Mouse (Mus musculus): ENCODE measurements around the gene Prkar2a. TPM values are rescaled to one million over a fixed set of nuclear protein-coding genes. Genes with fewer than 3 reads are reported as not detected.
"Not testable (repeated sequence)": the region's sequence is repeated elsewhere in the genome, so short reads cannot be mapped to it uniquely, and the experiment has no call there.

The Prkar2a gene
- 50.1 and 51.9 TPM in 2 replicates for polyA plus RNA-seq (2015; fragmentation: Nextera tagmentation; extraction: Ambion mirVana)

GRCm38 (mm10) chr9:108689106-108689505 is at the start of gene Prkar2a:
Gene Prkar2a (plus strand): TSS chr9:108689314.
- 0 out of 2 replicates have a peak within 1 kb of the TSS, but pooled peaks have one; percentile 3 for H3K9ac ChIP-seq
- H3K4me2 ChIP-seq = no peak within 1 kb of the TSS

DNA sequence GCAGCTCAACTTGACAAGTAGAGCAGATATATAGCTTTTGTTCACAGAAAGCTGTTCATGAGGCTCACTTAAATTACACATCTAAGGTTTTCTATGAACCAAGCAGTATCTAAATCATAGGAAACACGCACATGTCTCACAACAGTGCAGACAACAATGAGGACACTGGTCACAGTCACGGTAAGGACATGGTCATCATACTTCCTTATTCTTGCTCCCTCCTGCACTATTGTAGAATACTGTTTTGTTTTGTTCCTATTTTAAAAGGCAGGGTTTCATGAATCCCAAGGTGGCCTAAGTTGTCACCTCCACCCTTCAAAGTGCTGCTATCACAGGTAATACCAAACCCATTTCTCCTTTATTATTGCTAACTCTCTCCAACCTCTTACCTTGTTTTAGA is 49.3 kb upstream of the Prkar2a start:
- Histone ChIP-seq H3K9ac (no peak overlapping the region), H3K4me3 (no peak overlapping the region), H3K27me3 (no peaks in the 10 kb centered on the region), H3K4me1 (replicated peaks) (no peaks in the 10 kb centered on the region), H3K4me2 (no peak overlapping the region), H3K9me3 (no peaks in the 10 kb centered on the region), H3K27ac (no peak overlapping the region), H3K36me3 (peaks cover 28% of the 10 kb centered on the region; the same call in 1 of the 2 replicates)
- ATAC-seq (ENCODE audit: low FRiP score) = no peak
- 87% methylated on average over 2 of the region's 2 CpGs for WGBS

More at GRCm38 (mm10) chr9:108689106-108689505, at the start of gene Prkar2a:
- WGBS = 27% methylated on average over 1 of the region's 1 CpGs
- no peak for ATAC-seq (ENCODE audit: low FRiP score)
- H3K4me3 ChIP-seq = no peak within 1 kb of the TSS
- no peaks in the 10 kb centered on the region for H3K9me3 ChIP-seq
- H3K36me3 ChIP-seq = peaks cover 12% of the 10 kb centered on the region
- peaks cover 40% of the 10 kb centered on the region for H3K4me1 ChIP-seq (replicated peaks)
- H3K27me3 ChIP-seq = peaks cover 5% of the 10 kb centered on the region; the same call in 1 of the 2 replicates
- H3K27ac ChIP-seq = peak within 1 kb of the TSS; percentile 79

DNA sequence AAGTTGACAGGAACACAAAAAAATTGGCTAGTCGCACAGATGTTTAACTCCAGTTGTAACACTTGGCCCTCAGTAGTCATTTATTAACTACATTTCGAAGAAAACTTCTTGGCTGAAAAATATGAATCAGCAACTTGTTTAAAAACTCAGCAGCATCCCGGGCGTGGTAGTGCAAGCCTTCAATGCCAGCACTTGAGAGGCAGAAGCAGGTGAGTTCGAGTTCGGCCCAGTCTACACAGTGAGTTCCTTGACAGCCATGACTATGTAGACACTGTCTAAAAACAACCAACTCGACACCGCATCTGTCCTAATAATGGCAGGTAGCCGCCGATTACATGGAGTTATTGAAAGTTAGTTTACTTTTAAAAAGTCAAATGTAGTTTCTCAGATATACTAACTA is 40.9 kb upstream of the Prkar2a start:
- Histone ChIP-seq H3K4me2 (peak overlapping the region; percentile 94), H3K27me3 (no peaks in the 10 kb centered on the region), H3K9ac (peak overlapping the region; percentile 96), H3K4me3 (peak overlapping the region; percentile 100), H3K27ac (no peak overlapping the region), H3K4me1 (replicated peaks) (peaks cover 25% of the 10 kb centered on the region), H3K36me3 (peaks cover 7% of the 10 kb centered on the region; the same call in 1 of the 2 replicates), H3K9me3 (no peaks in the 10 kb centered on the region)
- WGBS = 46% methylated on average over 10 of the region's 10 CpGs
- ATAC-seq (ENCODE audit: low FRiP score) = no peak

DNA sequence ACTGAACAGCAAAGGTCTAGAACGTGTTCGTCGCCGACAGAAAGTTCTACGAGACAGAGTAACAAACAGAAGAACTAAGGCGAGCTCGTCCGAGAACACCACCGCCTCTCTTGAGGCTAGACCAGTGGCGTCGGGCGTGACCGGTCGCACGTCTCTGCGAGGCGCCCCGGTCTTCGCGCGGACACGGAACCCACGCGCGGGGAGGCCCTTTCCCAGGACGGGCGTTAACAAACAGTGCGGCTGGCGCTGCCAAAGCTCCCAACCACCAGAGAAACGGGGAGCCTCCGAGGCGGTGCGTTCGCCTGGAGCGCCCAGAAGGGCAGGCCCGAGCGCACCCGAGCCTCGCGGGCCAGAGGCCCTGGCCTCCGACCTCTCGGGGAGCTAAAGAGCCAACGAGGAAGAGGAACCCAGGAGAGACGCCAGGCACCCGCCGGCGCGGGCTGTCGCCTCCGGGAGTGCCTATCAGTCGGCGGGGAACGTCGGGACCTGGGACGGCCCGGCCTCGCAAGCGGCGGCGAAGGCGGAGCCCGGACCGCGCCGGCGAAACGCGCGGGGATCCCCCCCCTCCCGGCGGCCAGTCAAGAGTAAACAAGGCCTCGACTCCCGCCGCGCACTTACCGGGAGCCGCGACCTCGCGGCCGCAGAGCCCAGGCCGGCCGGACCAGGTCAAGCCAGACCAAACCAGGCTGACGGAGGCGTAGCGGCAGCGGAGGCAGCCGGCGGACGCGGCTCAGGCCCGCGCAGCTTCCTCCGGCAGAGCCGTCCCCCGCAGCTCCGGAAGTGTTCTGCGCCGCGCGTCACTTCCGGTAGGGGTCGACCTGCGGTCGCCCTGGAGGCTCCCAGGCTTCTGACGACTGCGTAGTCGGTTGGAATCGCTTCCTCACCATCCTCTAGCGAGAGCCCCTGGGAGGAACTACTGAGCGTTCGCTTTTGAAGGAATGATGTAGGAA is 40.2 kb upstream of the Prkar2a start, which contains the start of gene Arih2:
Gene Arih2 (minus strand): TSS at position 776 of the 950 bp plus-strand sequence.
- Histone ChIP-seq H3K9ac (peak within 1 kb of the TSS; percentile 96), H3K27ac (peak within 1 kb of the TSS; percentile 88), H3K4me3 (peak within 1 kb of the TSS; percentile 100), H3K4me2 (peak within 1 kb of the TSS; percentile 94), H3K36me3 (0 out of 2 replicates have a peak, but pooled peaks cover 3% of the 10 kb centered on the region), H3K4me1 (replicated peaks) (peaks cover 25% of the 10 kb centered on the region), H3K27me3 (no peaks in the 10 kb centered on the region), H3K9me3 (no peaks in the 10 kb centered on the region)
- under 1% methylated on average over 97 of the region's 112 CpGs for WGBS
- peak; percentile 99 for ATAC-seq (ENCODE audit: low FRiP score)

DNA sequence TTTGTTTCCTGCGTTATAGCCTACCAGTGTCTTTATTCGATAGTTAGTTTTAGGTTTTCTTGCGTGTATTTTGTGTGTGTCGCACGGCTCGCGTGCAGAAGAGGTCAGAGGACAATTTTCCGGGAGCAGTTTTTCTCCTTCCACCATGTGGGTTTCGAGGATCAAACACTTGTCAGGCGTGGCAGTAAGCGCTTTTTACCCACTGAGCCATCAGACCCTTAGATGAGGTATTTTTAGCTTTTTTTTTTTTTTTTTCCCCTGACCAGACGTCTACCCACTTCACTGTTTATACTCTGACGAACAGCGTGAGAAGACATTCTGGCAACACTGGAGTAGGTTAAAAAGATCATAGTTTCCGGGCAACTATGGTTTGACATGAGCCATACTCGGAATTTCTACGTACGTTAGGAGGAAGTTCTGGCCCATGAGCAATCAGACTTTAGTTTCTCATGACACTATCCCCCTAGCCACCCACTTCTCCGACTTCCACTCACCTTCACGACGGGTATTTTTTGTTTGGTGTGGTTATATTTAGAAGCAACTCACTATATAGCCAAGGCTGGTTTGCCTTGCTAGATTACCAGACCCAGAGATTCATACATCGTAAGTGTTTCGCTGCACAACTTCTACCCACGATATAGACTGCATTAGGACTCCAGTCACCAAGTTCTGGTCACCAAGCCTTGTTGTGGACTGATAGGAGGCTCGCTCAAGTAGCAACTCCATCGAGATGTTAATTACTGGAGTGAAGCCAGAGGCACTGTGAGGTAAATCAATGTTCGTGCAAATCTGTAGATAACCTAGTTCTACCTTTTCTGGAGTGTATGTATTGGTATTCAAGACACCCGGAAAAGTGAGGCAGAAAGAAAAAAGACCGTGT is 39.3 kb upstream of the Prkar2a start:
- WGBS = 35% methylated on average over 29 of the region's 29 CpGs
- Histone ChIP-seq H3K4me2 (peak overlapping the region; percentile 94), H3K9ac (peak overlapping the region; percentile 96), H3K9me3 (no peaks in the 10 kb centered on the region), H3K4me3 (peak overlapping the region; percentile 100), H3K36me3 (0 out of 2 replicates have a peak, but pooled peaks cover 3% of the 10 kb centered on the region), H3K4me1 (replicated peaks) (peaks cover 25% of the 10 kb centered on the region), H3K27me3 (no peaks in the 10 kb centered on the region), H3K27ac (peak overlapping the region; percentile 88)
- ATAC-seq (ENCODE audit: low FRiP score) = peak; percentile 43

DNA sequence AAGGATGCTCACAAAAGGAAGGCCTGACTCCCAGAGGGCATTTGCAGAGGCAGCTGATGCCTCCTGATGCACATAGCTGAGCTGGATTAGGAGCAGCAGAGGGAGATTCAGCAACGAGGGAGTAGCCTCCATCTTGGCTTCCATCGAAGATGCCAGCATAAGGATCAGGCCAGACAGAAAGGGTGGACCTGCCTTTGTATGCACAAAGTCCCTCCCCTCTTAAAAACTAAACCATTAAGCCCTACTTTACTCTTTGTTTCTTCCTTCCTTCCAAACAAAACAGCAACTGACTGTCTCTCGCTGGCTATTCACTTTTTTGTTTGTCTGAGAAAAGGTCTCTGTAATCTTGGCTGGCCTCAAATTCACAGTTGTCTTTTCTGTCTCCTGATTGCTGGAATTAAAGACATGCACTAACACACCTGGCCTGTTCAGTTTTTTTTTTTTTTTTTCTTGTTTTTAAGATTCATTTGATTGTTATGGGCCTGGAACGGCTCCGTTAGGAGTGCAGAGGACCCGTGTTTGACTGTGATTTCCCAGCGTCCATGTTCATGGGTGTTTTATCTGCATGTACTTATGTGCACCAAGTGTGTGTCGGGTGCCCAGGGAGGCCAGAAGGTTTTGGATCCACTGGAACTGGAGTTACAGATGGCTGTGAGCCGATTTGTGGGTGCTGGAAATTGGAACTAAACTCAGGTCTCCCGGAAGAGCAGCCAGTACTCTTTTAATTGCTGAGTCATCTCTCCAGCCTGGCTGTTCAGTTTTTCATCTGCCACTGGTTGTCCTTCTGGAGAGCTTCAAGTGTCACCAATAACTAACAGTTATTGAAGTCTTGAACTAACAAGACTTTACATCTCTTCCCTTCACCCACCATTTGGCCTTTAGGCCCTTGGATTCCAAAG is 34.3 kb upstream of the Prkar2a start:
- no peak overlapping the region for H3K27ac ChIP-seq
- H3K9ac ChIP-seq = no peak overlapping the region
- ATAC-seq (ENCODE audit: low FRiP score) = no peak
- peaks cover 5% of the 10 kb centered on the region for H3K4me1 ChIP-seq (replicated peaks)
- no peak overlapping the region for H3K4me3 ChIP-seq
- H3K36me3 ChIP-seq = no peaks in the 10 kb centered on the region
- no peak overlapping the region for H3K4me2 ChIP-seq
- WGBS = 83% methylated on average over 10 of the region's 10 CpGs
- H3K27me3 ChIP-seq = no peaks in the 10 kb centered on the region
- no peaks in the 10 kb centered on the region for H3K9me3 ChIP-seq

- H3K4me2 ChIP-seq; H3K4me3 ChIP-seq; H3K27me3 ChIP-seq; H3K9ac ChIP-seq; ATAC-seq (ENCODE audit: low FRiP score); H3K9me3 ChIP-seq; H3K4me1 ChIP-seq (replicated peaks); H3K36me3 ChIP-seq; H3K27ac ChIP-seq: not testable (repeated sequence)
- 88% methylated on average over 7 of the region's 7 CpGs for WGBS
Observed at GRCm38 (mm10) chr9:108655865-108656264, 33.2 kb upstream of the Prkar2a start.

DNA sequence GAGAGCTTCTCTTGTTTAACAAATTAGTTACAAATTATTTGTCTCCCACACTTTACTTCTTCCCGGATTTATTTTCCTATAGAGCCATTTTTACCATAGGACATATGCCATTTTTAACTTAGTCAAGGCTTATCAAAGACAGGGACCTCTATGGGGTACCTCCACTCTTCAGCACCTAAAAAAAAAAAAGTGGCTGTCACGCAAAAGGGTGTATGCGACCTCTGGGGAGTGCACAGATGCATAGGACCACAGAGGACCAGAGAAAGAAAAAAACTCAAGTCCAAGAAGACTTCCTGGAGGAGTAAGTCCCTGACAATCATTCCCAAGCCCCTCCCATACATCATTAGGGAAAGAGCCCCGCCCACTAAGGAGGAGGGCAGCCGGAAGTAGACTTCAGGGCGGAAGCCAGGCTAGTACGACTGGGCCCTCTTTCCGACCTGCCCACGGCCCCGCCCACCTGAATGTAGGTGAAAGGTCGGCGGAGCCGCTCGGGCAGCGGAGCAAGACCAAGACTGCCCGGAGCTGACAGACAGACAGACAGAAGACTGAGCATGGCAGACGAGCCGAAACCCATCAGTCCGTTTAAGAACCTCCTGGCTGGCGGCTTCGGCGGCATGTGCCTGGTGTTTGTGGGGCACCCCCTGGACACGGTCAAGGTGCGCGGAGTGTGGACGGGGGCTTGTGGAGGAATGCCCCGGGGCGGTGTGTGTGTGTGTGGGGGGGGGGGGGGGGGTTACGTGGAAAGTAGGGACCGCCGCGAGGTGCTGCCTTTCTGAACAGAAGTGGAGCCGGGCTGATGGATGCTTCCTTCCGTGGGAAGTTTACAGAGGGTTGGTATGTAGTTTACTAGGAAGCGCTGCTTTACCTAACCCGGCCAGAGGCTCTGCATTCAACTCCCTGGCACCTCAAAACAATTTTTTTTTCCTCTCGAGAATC is 27.2 kb upstream of the Prkar2a start, which contains the start of gene Slc25a20:
Gene Slc25a20 (plus strand): TSS at position 412 of the 936 bp plus-strand sequence.
- peak within 1 kb of the TSS; percentile 67 for H3K4me3 ChIP-seq
- H3K27me3 ChIP-seq = no peaks in the 10 kb centered on the region
- H3K4me1 ChIP-seq (replicated peaks) = peaks cover 13% of the 10 kb centered on the region
- 3% methylated on average over 35 of the region's 37 CpGs for WGBS
- peak within 1 kb of the TSS; percentile 70 for H3K4me2 ChIP-seq
- peak within 1 kb of the TSS; percentile 75 for H3K9ac ChIP-seq
- no peaks in the 10 kb centered on the region for H3K9me3 ChIP-seq
- peaks cover 5% of the 10 kb centered on the region; the same call in 1 of the 2 replicates for H3K36me3 ChIP-seq
- peak; percentile 88 for ATAC-seq (ENCODE audit: low FRiP score)
- no peak within 1 kb of the TSS for H3K27ac ChIP-seq

- peak overlapping the region; percentile 67 for H3K4me3 ChIP-seq
- peak overlapping the region; percentile 70 for H3K4me2 ChIP-seq
- H3K4me1 ChIP-seq (replicated peaks) = peaks cover 13% of the 10 kb centered on the region
- H3K9me3 ChIP-seq = no peaks in the 10 kb centered on the region
- H3K36me3 ChIP-seq = peaks cover 10% of the 10 kb centered on the region; the same call in 1 of the 2 replicates
- H3K27me3 ChIP-seq = no peaks in the 10 kb centered on the region
- no peak for ATAC-seq (ENCODE audit: low FRiP score)
- 48% methylated on average over 6 of the region's 6 CpGs for WGBS
- H3K9ac ChIP-seq = peak overlapping the region; percentile 75
- no peak overlapping the region for H3K27ac ChIP-seq
Observed at GRCm38 (mm10) chr9:108662660-108663059, 26.5 kb upstream of the Prkar2a start.

DNA sequence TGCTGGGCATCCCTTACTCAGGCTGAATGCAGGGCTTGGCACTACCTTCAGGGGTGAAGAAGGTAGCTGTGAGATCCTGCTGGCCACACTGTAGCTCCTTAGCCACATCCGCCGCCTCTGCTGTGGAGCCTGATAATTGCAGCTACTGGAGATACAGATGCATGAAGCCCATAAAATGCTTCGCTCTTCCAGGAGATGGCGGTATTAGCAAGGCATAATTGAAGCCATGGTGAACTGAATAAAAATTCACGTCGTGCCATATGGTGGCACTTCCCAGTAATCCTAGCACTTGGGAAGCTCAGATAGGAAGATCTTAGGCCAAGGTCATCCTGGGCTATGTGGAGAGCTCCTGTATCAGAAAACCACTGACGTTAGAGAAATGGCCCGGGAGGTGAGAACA is 19.2 kb upstream of the Prkar2a start:
- H3K4me2 ChIP-seq = no peak overlapping the region
- no peaks in the 10 kb centered on the region for H3K9me3 ChIP-seq
- ATAC-seq (ENCODE audit: low FRiP score) = no peak
- 60% methylated on average over 8 of the region's 8 CpGs for WGBS
- H3K36me3 ChIP-seq = peaks cover 59% of the 10 kb centered on the region
- no peaks in the 10 kb centered on the region for H3K4me1 ChIP-seq (replicated peaks)
- H3K27ac ChIP-seq = no peak overlapping the region
- H3K9ac ChIP-seq = no peak overlapping the region
- no peaks in the 10 kb centered on the region for H3K27me3 ChIP-seq
- H3K4me3 ChIP-seq = no peak overlapping the region

Measured in hindbrain, embryonic 13.5 days (tissue).